Mouse (Mus musculus) Patski (cell line): Measurements from ENCODE around the gene Srgn. TPM values are rescaled to one million over a fixed set of nuclear protein-coding genes. Genes with fewer than 3 reads are reported as not detected.
A peak's percentile ranks its signal among the peaks of the same experiment; 100 is the strongest.

Experiments
- ATAC-seq: fragments of 100-300 bp; one replicate; pipeline ENCODE4 v1.8.0; 2021
- CTCF ChIA-PET: fragments of 350-600 bp; sonication (Branson Sonifier 250); formaldehyde crosslinking; loops from one replicate; lab custom pipeline; 2022; ENCODE audit warnings: inconsistent platforms; lab: Charles Lee
- POLR2A ChIA-PET: fragments of 350-600 bp; sonication (Branson Sonifier 250); formaldehyde crosslinking; loops from one replicate; lab custom pipeline; 2022; ENCODE audit warnings: antibody characterized with exemption, inconsistent platforms; lab: Charles Lee
- DNase-seq: peaks from one replicate; pipeline ENCODE4 v3.0.0-alpha.2; 2011; ENCODE audit warnings: low read depth, low spot score
- H3K27me3 ChIP-seq: fragments of 371-371 bp; one replicate; pipeline ENCODE4 v1.5.1; 2021
- CTCF ChIP-seq: fragments of 100-300 bp; IDR thresholded peaks from one replicate; pipeline ENCODE4 v1.5.1; 2021
- in situ Hi-C: fragments of 300-500 bp; cut with MboI; formaldehyde crosslinking; loops from 3 replicates; pipeline ENCODE4 v1.11.1; 2018; ENCODE audit warnings: low pct_unique_long_range_greater_than_20kb, mixed read lengths
- polyA plus RNA-seq: library from polyadenylated mRNA; unstranded; gene quantifications from one replicate; pipeline ENCODE4 v1.2.3, GENCODE M21; 2021

Srgn gene
- polyA plus RNA-seq, 1 experiment from 2014 or later, result not detected

DNA sequence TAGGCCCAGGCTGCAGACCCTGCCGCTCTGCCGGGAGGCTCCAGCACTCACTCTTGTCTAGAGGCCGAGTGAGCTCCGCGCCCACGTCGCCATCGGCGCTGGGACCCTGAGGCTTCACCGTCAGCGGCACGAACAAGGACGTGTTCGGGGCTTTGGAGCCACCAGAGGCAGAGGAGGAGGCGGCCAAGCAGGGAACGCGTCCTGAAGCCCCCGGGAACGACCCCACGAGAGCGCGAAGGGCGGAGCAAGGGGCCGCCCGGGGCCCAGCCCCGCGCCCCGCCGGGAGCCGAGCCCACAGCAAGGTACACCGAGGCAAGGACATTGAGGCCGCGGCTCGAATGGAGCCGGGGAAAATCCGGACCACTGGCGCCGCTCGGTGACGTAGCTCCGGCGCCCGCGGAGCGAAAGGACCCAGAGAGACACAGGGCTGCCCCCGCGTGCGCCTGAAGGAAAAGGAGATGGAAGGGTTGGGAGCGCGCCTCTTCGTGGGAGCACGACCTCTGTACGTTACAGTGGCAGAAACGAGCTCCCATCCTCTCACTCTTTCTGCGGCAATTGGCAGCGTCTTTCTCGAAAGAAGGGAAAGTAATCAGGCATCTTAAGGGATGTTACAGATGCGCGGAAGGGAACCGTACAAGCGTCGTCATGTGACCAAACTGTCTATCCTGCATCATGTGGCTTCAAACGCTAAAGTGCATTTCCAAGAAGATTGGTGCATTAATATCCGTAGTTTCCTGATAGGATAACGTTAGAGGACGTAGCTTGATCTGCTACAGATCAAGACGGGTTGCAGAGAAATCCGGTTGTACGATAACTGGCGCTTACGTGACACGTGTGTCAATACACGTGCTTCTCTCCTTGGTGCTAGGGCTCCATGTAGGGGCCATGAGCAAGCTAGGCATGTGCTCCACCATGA is 77.6 kb downstream of the Srgn start, which contains the start of the genes 4930507D05Rik and Supv3l1:
Gene 4930507D05Rik, plus strand, starts transcription at position 126 of the 916 bp plus-strand sequence.
Gene Supv3l1, minus strand, starts transcription at position 375 of the 916 bp plus-strand sequence.
- in situ Hi-C loops, result no loop called here
- ATAC-seq (peak; percentile 60), DNase-seq (peak; percentile 86)
- ChIA-PET POLR2A (interaction anchor here (1.0 to 1.4 kb wide), 2 partner anchors 13 to 20 kb away, joined by 3 to 4 read pairs; no protein-coding TSS in a partner anchor), CTCF (interaction anchor here (1.5 kb wide), 1 partner anchor 17 kb away, joined by 3 read pairs; no protein-coding TSS in a partner anchor)
- H3K27me3 ChIP-seq, result no peaks in the 10 kb centered on the region
- TF ChIP-seq CTCF, result no peak

Other genes starting within 250 kb of the Srgn start
- gene Hk1, start 147.5 kb downstream of the Srgn start, polyA plus RNA-seq, result 240 TPM
- 0.22 TPM for gene Hkdc1, start 105.0 kb downstream of the Srgn start, polyA plus RNA-seq
- gene 4930507D05Rik, start 78.0 kb downstream of the Srgn start, polyA plus RNA-seq, result 0.24 TPM
- gene Supv3l1, start 77.7 kb downstream of the Srgn start, polyA plus RNA-seq, result 37.2 TPM
- gene Vps26a, start 40.6 kb downstream of the Srgn start, polyA plus RNA-seq, result 81.6 TPM
- 66.2 TPM for gene Kif1bp, start 51.0 kb upstream of the Srgn start, polyA plus RNA-seq
- gene Ddx21, start 74.8 kb upstream of the Srgn start, polyA plus RNA-seq, result 54.4 TPM
- gene Ddx50, start 123.8 kb upstream of the Srgn start, polyA plus RNA-seq, result 85.3 TPM
- 0.06 TPM for gene Stox1, start 198.7 kb upstream of the Srgn start, polyA plus RNA-seq